Comparison of ENCODE assay signal across 31 mouse cellular contexts in the genomic region with DNA sequence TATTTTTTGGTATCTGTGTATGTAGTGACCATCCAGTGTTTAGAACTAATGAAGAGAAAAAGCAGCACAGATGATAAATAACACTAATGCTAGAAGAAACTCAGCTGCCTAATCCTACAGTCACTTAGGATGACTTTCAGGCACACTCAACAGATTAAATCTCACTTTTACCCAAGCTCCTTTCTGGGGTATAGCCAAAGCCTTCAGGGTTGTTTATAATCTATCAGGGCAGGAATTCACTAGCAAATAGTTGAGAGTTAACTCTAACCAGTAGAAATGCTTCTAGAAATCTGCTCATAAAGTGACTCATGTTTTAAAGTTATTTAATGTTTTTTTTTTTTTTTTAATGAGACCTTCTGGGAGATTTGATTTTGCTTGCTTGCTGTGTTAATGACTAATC. TPM values are rescaled to one million over a fixed set of nuclear protein-coding genes. Genes with fewer than 3 reads are reported as not detected.
A peak's percentile ranks its signal among the peaks of the same experiment; 100 is the strongest.
DNase-seq lines count a peak whose midpoint lies in the region; ATAC-seq lines count a peak whose summit lies in the region.
"Had no signal": no experiment of that assay in that cellular context is flagged by ENCODE, and none has a peak within 500 bp of the region (broad histone marks: within the 10 kb centered on the region; RNA-seq: fewer than 3 reads in every experiment).

No protein-coding gene starts in this region.

- H3K27me3 ChIP-seq in stomach, embryonic 16.5 days (ENCODE audit: control insufficient read depth, insufficient read depth, low read length) = no peaks in the 10 kb centered on the region
- no peaks in the 10 kb centered on the region for H3K27me3 ChIP-seq in midbrain, embryonic 13.5 days
- H3K27me3 ChIP-seq: CH12.LX; embryonic facial prominence, embryonic 13.5 days; embryonic facial prominence, embryonic 15.5 days; forebrain, embryonic 13.5 days; forebrain, embryonic 15.5 days had no signal

- peak; percentile 50; the same call in 1 of the 2 replicates for ATAC-seq in stomach, embryonic 16.5 days (ENCODE audit: insufficient read depth, low FRiP score)
- ATAC-seq in midbrain, embryonic 13.5 days = no peak
- ATAC-seq: activated CD4-positive, CD25-positive, alpha-beta regulatory T cell, adult 4 months; CD4-positive, CD25-positive, alpha-beta regulatory T cell, adult 4 months; forebrain, embryonic 13.5 days; forebrain, embryonic 15.5 days; forebrain, postnatal 0 days; Patski had no signal

- no peaks in the 10 kb centered on the region for H3K36me3 ChIP-seq in stomach, embryonic 16.5 days (ENCODE audit: control insufficient read depth, insufficient read depth, low read length)
- no peaks in the 10 kb centered on the region for H3K36me3 ChIP-seq in midbrain, embryonic 13.5 days
- H3K36me3 ChIP-seq: embryonic facial prominence, embryonic 13.5 days; embryonic facial prominence, embryonic 15.5 days; forebrain, embryonic 15.5 days; G1E had no signal

- H3K27ac ChIP-seq in stomach, embryonic 16.5 days (ENCODE audit: low read length) = no peak overlapping the region
- no peak overlapping the region for H3K27ac ChIP-seq in midbrain, embryonic 13.5 days
- H3K27ac ChIP-seq: embryonic facial prominence, embryonic 13.5 days; embryonic facial prominence, embryonic 15.5 days; forebrain, embryonic 13.5 days; forebrain, embryonic 15.5 days had no signal

- no peak overlapping the region for H3K4me2 ChIP-seq in stomach, embryonic 16.5 days (ENCODE audit: low read depth, low read length)
- no peak overlapping the region for H3K4me2 ChIP-seq in midbrain, embryonic 13.5 days (replicated peaks)
- H3K4me2 ChIP-seq: embryonic facial prominence, embryonic 13.5 days; embryonic facial prominence, embryonic 15.5 days; forebrain, embryonic 13.5 days; forebrain, embryonic 15.5 days had no signal

- peak; percentile 61 for DNase-seq in 3T3-L1 (ENCODE audit: low read depth, low spot score)
- peak; percentile 29 for DNase-seq in Muller cell, postnatal 12 days (ENCODE audit: inconsistent ontology term)
- DNase-seq in fibroblast of lung, adult 2 months (ENCODE audit: low read depth) = peak; percentile 12
- DNase-seq in cerebellum, adult 8-10 months = no peak
- DNase-seq in urinary bladder, adult 2 months (ENCODE audit: low spot score) = no peak
- no peak for DNase-seq in spleen, adult 12 weeks (ENCODE audit: low spot score)
- DNase-seq: adrenal gland, adult 8-10 months; adrenal gland, postnatal 14 days; adrenal gland, postnatal 36 days; B cell, adult 2 months; cerebellum, adult 11-12 months; cerebellum, adult 2 months; cerebellum, adult 9-11 months; cerebellum, postnatal 14 days; cerebellum, postnatal 36 days; embryo, embryonic 11 days; forebrain, postnatal 0 days had no signal

- H3K4me3 ChIP-seq in stomach, embryonic 16.5 days (replicated peaks; ENCODE audit: low read length) = no peak overlapping the region
- no peak overlapping the region for H3K4me3 ChIP-seq in midbrain, embryonic 13.5 days (replicated peaks)
- H3K4me3 ChIP-seq: embryonic facial prominence, embryonic 13.5 days; embryonic facial prominence, embryonic 15.5 days; erythroblast, embryonic 14.5 days; forebrain, embryonic 13.5 days; forebrain, embryonic 15.5 days had no signal

- no peaks in the 10 kb centered on the region for H3K9me3 ChIP-seq in stomach, embryonic 16.5 days (replicated peaks; ENCODE audit: control insufficient read depth, low read length)
- H3K9me3 ChIP-seq in midbrain, embryonic 13.5 days = no peaks in the 10 kb centered on the region
- H3K9me3 ChIP-seq: embryonic facial prominence, embryonic 13.5 days; embryonic facial prominence, embryonic 15.5 days; forebrain, embryonic 13.5 days; forebrain, embryonic 15.5 days; G1E had no signal

- no peak overlapping the region for H3K9ac ChIP-seq in stomach, embryonic 16.5 days (ENCODE audit: low read length)
- H3K9ac ChIP-seq in midbrain, embryonic 13.5 days (replicated peaks) = no peak overlapping the region
- H3K9ac ChIP-seq: embryonic facial prominence, embryonic 13.5 days; embryonic facial prominence, embryonic 15.5 days; forebrain, embryonic 13.5 days; forebrain, embryonic 15.5 days; forebrain, postnatal 0 days had no signal

- no peaks in the 10 kb centered on the region for H3K4me1 ChIP-seq in stomach, embryonic 16.5 days (ENCODE audit: control insufficient read depth, insufficient read depth, low read length)
- H3K4me1 ChIP-seq in midbrain, embryonic 13.5 days (replicated peaks) = no peaks in the 10 kb centered on the region
- H3K4me1 ChIP-seq: embryonic facial prominence, embryonic 13.5 days; embryonic facial prominence, embryonic 15.5 days; forebrain, embryonic 13.5 days; forebrain, embryonic 15.5 days had no signal

RNA-seq across cellular contexts. Expression of gene Ptchd1, which starts 43.8 kb away (rescaled TPM):
- polyA plus RNA-seq in stomach, embryonic 16.5 days (2015; fragmentation: Nextera tagmentation; extraction: Ambion mirVana) = 2.0 and 2.8 TPM in 2 replicates
- 5.9 and 6.4 TPM in 2 replicates for polyA plus RNA-seq in midbrain, embryonic 13.5 days (2015; fragmentation: Nextera tagmentation; extraction: Ambion mirVana)
- 2.5 and 4.0 TPM in 2 replicates for polyA plus RNA-seq in urinary bladder, adult 2 months (2012; rRNA removed)
- polyA plus RNA-seq: activated CD4-positive, CD25-positive, alpha-beta regulatory T cell, adult 4 months; CD4-positive, CD25-positive, alpha-beta regulatory T cell, adult 4 months; erythroblast, embryonic 14.5 days; G1E; Patski had no signal

RNA-seq across cellular contexts. Expression of gene Gm15155, which starts 44.8 kb away (rescaled TPM):
- polyA plus RNA-seq in stomach, embryonic 16.5 days (2015; fragmentation: Nextera tagmentation; extraction: Ambion mirVana) = not detected in 2 replicates
- polyA plus RNA-seq in midbrain, embryonic 13.5 days (2015; fragmentation: Nextera tagmentation; extraction: Ambion mirVana) = not detected in 2 replicates
- polyA plus RNA-seq in urinary bladder, adult 2 months (2012; rRNA removed) = 0.27 TPM in 1 of 2 replicates, not detected in the other
- polyA plus RNA-seq: activated CD4-positive, CD25-positive, alpha-beta regulatory T cell, adult 4 months; CD4-positive, CD25-positive, alpha-beta regulatory T cell, adult 4 months; cerebellum, adult 2 months; embryonic facial prominence, embryonic 11.5 days; embryonic facial prominence, embryonic 13.5 days; embryonic facial prominence, embryonic 15.5 days; erythroblast, embryonic 14.5 days; forebrain, embryonic 11.5 days; forebrain, embryonic 13.5 days; forebrain, embryonic 15.5 days; forebrain, postnatal 0 days; G1E; Patski had no signal

Comparison
In these comparisons a context has a peak if more than half of its experiments do, and no peak if none do; other contexts are left out.
1. DNase-seq: peak in 3T3-L1 (single experiment), Muller cell, postnatal 12 days (single experiment) and fibroblast of lung, adult 2 months (single experiment); none in cerebellum, adult 8-10 months (single experiment), urinary bladder, adult 2 months (single experiment) and spleen, adult 12 weeks (single experiment).